Mouse (Mus musculus) cerebellum, adult 18-20 months (tissue): ENCODE measurements around the gene Flcn.
A peak's percentile ranks its signal among the peaks of the same experiment; 100 is the strongest.
"Not testable (repeated sequence)": the region's sequence is repeated elsewhere in the genome, so short reads cannot be mapped to it uniquely, and the experiment has no call there.

ENCODE experiments used
- DNase-seq, 2 experiments: peaks; one replicate each; pipeline ENCODE4 v3.0.0; 2021

The Flcn gene

GRCm38 (mm10) chr11:59809670-59810474, at the start of gene Flcn:
Gene Flcn, minus strand, starts transcription at chr11:59810016.
- peak; percentile 88 to 91 for DNase-seq

GRCm38 (mm10) chr11:59852865-59853264, 43.0 kb upstream of the Flcn start:
- DNase-seq: no peak

GRCm38 (mm10) chr11:59847891-59848884, 38.4 kb upstream of the Flcn start:
- peak; percentile 80 to 84 for DNase-seq

- DNase-seq: peak; percentile 68 to 74
Measured at GRCm38 (mm10) chr11:59847131-59847530, 37.3 kb upstream of the Flcn start.

- DNase-seq: no peak
Measured at GRCm38 (mm10) chr11:59846311-59846710, 36.5 kb upstream of the Flcn start.

GRCm38 (mm10) chr11:59839459-59840126, 29.8 kb upstream of the Flcn start, which contains the start of gene Cops3:
Gene Cops3, minus strand, starts transcription at chr11:59839838.
- peak; percentile 94 to 98 for DNase-seq

- DNase-seq: peak; percentile 92 to 95
Measured at GRCm38 (mm10) chr11:59839008-59839458, 29.2 kb upstream of the Flcn start, which contains the start of gene Nt5m. Gene Nt5m, plus strand, starts transcription at chr11:59839447.

- DNase-seq: no peak
Measured at GRCm38 (mm10) chr11:59838426-59838825, 28.6 kb upstream of the Flcn start.

GRCm38 (mm10) chr11:59837789-59838188, 28.0 kb upstream of the Flcn start:
- not testable (repeated sequence) for DNase-seq

GRCm38 (mm10) chr11:59821625-59822024, 11.8 kb upstream of the Flcn start:
- no peak for DNase-seq

- DNase-seq: no peak
Measured at GRCm38 (mm10) chr11:59817916-59818315, 8.1 kb upstream of the Flcn start.

GRCm38 (mm10) chr11:59815482-59816065, 5.8 kb upstream of the Flcn start:
- DNase-seq: no peak

- no peak for DNase-seq
Measured at GRCm38 (mm10) chr11:59814936-59815335, 5.1 kb upstream of the Flcn start.

- no peak for DNase-seq
Measured at GRCm38 (mm10) chr11:59814311-59814710, 4.5 kb upstream of the Flcn start.

- no peak for DNase-seq
Measured at GRCm38 (mm10) chr11:59813276-59813675, 3.5 kb upstream of the Flcn start.

GRCm38 (mm10) chr11:59811211-59811610, 1.4 kb upstream of the Flcn start:
- no peak for DNase-seq

- no peak for DNase-seq
Measured at GRCm38 (mm10) chr11:59810480-59811158, 803 bp upstream of the Flcn start.

- no peak for DNase-seq
Measured at GRCm38 (mm10) chr11:59809071-59809669, 646 bp downstream of the Flcn start.

GRCm38 (mm10) chr11:59808170-59808960, 1.5 kb downstream of the Flcn start:
- DNase-seq: peak in 1 of 2 experiments; percentile 39

GRCm38 (mm10) chr11:59805656-59806055, 4.2 kb downstream of the Flcn start:
- DNase-seq: peak; percentile 43 to 44
